Mouse (Mus musculus) lung, adult 2 months (tissue): ENCODE results near the gene Lcn12. TPM values are rescaled to one million over a fixed set of nuclear protein-coding genes. Genes with fewer than 3 reads are reported as not detected.

Experiments used
- DNase-seq: peaks from one replicate; pipeline ENCODE4 v3.0.0; 2022
- H3K4me1 ChIP-seq: fragments of 200-500 bp; 2 replicates; pipeline ENCODE4 v1.6.1; 2011; ENCODE audit warnings: low read length; ENCODE audit not compliant: control insufficient read depth, insufficient read depth
- H3K4me3 ChIP-seq: fragments of 200-500 bp; replicated peaks from 2 replicates; pipeline ENCODE3; 2011; ENCODE audit warnings: low read depth, mild to moderate bottlenecking, control low read depth, low read length; ENCODE audit errors: extremely low read depth
- CTCF ChIP-seq: fragments of 200-500 bp; IDR thresholded peaks from 2 replicates; pipeline ENCODE4 v1.5.1; 2011; ENCODE audit warnings: mild to moderate bottlenecking, low read length, control low read depth; ENCODE audit not compliant: insufficient read depth
- POLR2A ChIP-seq: fragments of 200-500 bp; IDR thresholded peaks from 2 replicates; pipeline ENCODE4 v1.6.1; 2011; ENCODE audit warnings: low read depth, mild to moderate bottlenecking, control low read depth, low read length, borderline replicate concordance; ENCODE audit errors: extremely low read depth
- WGBS: fragments of 180-500 bp; shearing (Covaris S2); methylation state at CpG from one replicate; pipeline ENCODE4 v1.1.7; 2018; 5-methylcytosine and 5-hydroxymethylcytosine counted together
- polyA plus RNA-seq: library from polyadenylated mRNA; depleted of rRNA; stranded (reverse); fragments of >200 nt; gene quantifications from 2 replicates; pipeline ENCODE4 v1.2.3, GENCODE M21; 2012

The Lcn12 gene
- polyA plus RNA-seq, 1 experiment = not detected

DNA sequence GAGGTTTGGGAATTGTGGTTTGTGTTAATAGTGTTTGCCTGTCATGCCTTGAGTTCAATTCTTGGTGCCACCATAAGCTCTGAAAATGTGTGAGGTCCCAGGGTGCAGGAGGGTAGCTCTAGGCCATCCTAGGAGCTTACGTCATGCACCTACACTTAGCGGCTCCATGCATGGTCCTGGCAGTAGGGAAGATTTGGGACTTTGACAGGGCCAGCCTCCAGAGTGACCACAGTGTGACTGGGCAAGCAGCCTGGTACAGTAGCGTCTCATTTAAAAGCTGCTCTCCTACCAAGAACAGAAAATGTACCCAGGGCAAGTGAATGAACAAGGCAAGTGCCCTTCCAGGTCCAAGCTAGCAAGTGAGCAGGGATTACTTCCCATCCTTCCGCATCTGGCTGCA lies 12.1 kb upstream of the Lcn12 start:
- WGBS = over 99% methylated on average over 4 of the region's 4 CpGs
- no peak overlapping the region for H3K4me3 ChIP-seq
- H3K4me1 ChIP-seq = peaks cover 7% of the 10 kb centered on the region
- DNase-seq = no peak
- TF ChIP-seq POLR2A (no peak), CTCF (no peak)

DNA sequence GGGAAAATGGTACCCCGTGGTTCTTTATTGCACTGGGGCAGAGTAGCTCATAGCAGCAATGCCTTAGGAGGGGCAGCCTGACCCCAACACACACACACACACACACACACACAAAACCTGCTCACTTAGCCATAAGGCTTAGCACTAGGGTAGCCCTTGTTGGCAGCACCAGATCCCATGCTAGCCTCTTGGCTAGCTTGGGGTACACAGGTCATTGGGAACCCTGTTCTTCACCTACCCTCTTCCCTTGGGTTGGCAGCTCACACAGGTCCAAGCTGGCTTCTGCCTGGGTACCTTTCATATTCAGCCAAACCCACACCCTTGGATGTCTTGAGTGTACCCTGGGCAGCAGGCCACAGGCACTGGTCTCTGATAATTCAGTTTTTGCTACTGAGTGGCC lies 11.3 kb upstream of the Lcn12 start:
- DNase-seq = no peak
- 88% methylated on average over 1 of the region's 1 CpGs for WGBS
- TF ChIP-seq POLR2A (no peak), CTCF (no peak)
- Histone ChIP-seq H3K4me3 (no peak overlapping the region), H3K4me1 (peaks cover 8% of the 10 kb centered on the region)

- Histone ChIP-seq H3K4me1 (peaks cover 9% of the 10 kb centered on the region), H3K4me3 (no peak overlapping the region)
- TF ChIP-seq CTCF (no peak), POLR2A (no peak)
- WGBS = 89% methylated on average over 19 of the region's 19 CpGs
- no peak for DNase-seq
These were observed 10.8 kb upstream of the Lcn12 start for GRCm38 (mm10) chr2:25504538-25504937.

DNA sequence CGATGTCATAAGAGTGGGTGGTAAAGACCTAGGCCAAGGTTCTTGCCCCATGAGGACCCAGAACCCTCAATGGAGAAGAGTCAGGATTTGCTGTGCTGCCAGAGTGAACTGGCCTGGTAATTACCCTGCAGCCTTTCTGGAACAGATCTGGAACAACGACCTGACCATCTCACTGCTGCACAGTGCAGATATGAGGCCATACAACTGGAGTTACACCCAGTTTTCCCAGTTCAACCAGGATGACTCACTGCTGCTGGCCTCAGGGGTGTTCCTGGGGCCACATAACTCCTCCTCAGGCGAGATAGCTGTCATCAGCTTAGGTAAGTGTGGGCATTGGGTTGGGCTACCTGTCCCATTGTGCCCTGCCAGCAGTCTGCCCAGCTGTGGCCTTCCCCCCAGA lies 9.0 kb upstream of the Lcn12 start:
- no peak for TF ChIP-seq POLR2A
- TF ChIP-seq CTCF = no peak
- 82% methylated on average over 3 of the region's 3 CpGs for WGBS
- Histone ChIP-seq H3K4me1 (peaks cover 9% of the 10 kb centered on the region), H3K4me3 (no peak overlapping the region)
- DNase-seq = no peak

GRCm38 (mm10) chr2:25501593-25502486 lies 8.1 kb upstream of the Lcn12 start, which contains the start of gene C8g:
Gene C8g, minus strand, starts transcription at chr2:25501719.
- 69% methylated on average over 20 of the region's 20 CpGs for whole genome bisulfite sequencing
- peak within 1 kb of the TSS; percentile 81 for H3K4me3 ChIP-seq
- TF ChIP-seq CTCF (no peak), POLR2A (no peak)

GRCm38 (mm10) chr2:25500576-25501405 lies 7.1 kb upstream of the Lcn12 start, which contains the start of gene Fbxw5:
Gene Fbxw5, plus strand, starts transcription at chr2:25500750.
- WGBS = under 1% methylated on average over 43 of the region's 44 CpGs
- TF ChIP-seq CTCF (no peak), POLR2A (peak; percentile 82)
- Histone ChIP-seq H3K4me3 (peak within 1 kb of the TSS; percentile 81), H3K4me1 (peaks cover 9% of the 10 kb centered on the region)
- DNase-seq = peak; percentile 75

More at GRCm38 (mm10) chr2:25501593-25502486, 8.1 kb upstream of the Lcn12 start, which contains the start of gene C8g:
- peaks cover 9% of the 10 kb centered on the region for H3K4me1 ChIP-seq
- DNase-seq = no peak

GRCm38 (mm10) chr2:25500071-25500575 lies 6.4 kb upstream of the Lcn12 start:
- DNase-seq = no peak
- H3K4me1 ChIP-seq = peaks cover 9% of the 10 kb centered on the region
- TF ChIP-seq POLR2A = no peak
- no peak for TF ChIP-seq CTCF
- H3K4me3 ChIP-seq = peak overlapping the region; percentile 37
- WGBS = 60% methylated on average over 6 of the region's 6 CpGs

DNA sequence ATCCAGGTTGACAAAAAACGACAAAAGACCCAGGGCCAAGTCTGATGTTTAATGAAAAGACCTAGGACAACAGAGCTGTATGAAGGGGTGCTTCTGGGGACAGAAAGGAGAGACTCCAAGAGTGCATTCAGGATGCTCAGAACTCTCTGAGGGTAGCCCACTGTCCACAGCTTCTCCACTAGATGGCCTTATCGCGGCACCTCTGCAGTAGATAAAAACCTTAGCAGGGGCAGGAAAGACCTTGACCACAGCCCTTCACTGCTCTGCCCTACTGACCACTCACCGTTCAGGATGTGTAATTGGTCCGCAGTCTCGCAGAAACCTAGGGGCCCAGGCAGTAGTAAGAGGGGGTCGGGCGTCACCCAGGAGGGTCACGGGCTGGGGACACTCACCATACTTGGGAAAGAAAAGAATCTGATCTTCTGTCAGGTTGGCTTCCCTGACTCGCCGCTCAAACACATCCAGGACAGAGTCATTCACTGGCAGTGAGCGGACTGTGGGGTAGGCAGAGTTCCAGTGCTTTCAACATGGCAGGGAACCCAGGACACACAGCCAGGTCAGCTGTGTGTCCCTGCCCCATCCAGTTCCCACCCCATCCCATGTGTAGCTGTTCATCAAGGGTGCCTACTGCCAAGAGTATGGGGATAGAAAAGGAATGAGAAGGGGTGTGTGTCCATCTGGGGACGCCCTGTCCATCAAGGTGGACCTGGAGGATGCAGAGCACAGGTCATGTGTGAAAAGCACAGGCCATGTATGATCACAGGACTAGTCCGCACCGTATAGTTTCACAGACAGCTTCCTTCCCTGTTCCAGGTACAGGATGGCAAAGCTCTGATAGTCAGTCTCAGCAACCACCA lies 5.1 kb upstream of the Lcn12 start:
- Histone ChIP-seq H3K4me1 (peaks cover 9% of the 10 kb centered on the region), H3K4me3 (no peak overlapping the region)
- no peak for TF ChIP-seq POLR2A
- TF ChIP-seq CTCF = no peak
- WGBS = 70% methylated on average over 15 of the region's 15 CpGs
- no peak for DNase-seq
